Mouse (Mus musculus): ENCODE results near the gene Zbtb21. TPM values are rescaled to one million over a fixed set of nuclear protein-coding genes. Genes with fewer than 3 reads are reported as not detected.
"Not testable (repeated sequence)": the region's sequence is repeated elsewhere in the genome, so short reads cannot be mapped to it uniquely, and the experiment has no call there.

The Zbtb21 gene
- polyA plus RNA-seq, 1 experiment: 20.4 TPM

- no peak for TF ChIP-seq POLR2A (IDR thresholded peaks at IDR 0.05; ENCODE audit: low read depth, low read length)
- TF ChIP-seq CTCF (IDR thresholded peaks at IDR 0.05; ENCODE audit: borderline replicate concordance, insufficient read depth, low read length): no peak
- Histone ChIP-seq H3K4me3 (ENCODE audit: insufficient read depth, low read length) (no peak overlapping the region), H3K27ac (ENCODE audit: insufficient read depth, low read length) (no peak overlapping the region), H3K4me1 (ENCODE audit: control insufficient read depth, insufficient read depth, low read length) (peaks cover 2% of the 10 kb centered on the region; the same call in 1 of the 2 replicates)
These were observed 12.4 kb downstream of the Zbtb21 start for GRCm38 (mm10) chr16:97950061-97950460.

- TF ChIP-seq POLR2A (IDR thresholded peaks at IDR 0.05; ENCODE audit: low read depth, low read length) (no peak), CTCF (IDR thresholded peaks at IDR 0.05; ENCODE audit: borderline replicate concordance, insufficient read depth, low read length) (no peak)
- peaks cover 2% of the 10 kb centered on the region; the same call in 1 of the 2 replicates for H3K4me1 ChIP-seq (ENCODE audit: control insufficient read depth, insufficient read depth, low read length)
- no peak overlapping the region for H3K27ac ChIP-seq (ENCODE audit: insufficient read depth, low read length)
- H3K4me3 ChIP-seq (ENCODE audit: insufficient read depth, low read length): no peak overlapping the region
These were observed 13.6 kb downstream of the Zbtb21 start for GRCm38 (mm10) chr16:97948836-97949235.

- H3K4me1 ChIP-seq (ENCODE audit: control insufficient read depth, insufficient read depth, low read length); H3K4me3 ChIP-seq (ENCODE audit: insufficient read depth, low read length); H3K27ac ChIP-seq (ENCODE audit: insufficient read depth, low read length): not testable (repeated sequence)
These were observed 15.4 kb downstream of the Zbtb21 start for GRCm38 (mm10) chr16:97946993-97947392.

GRCm38 (mm10) chr16:97941844-97942243 lies 20.6 kb downstream of the Zbtb21 start:
- H3K27ac ChIP-seq (ENCODE audit: insufficient read depth, low read length): no peak overlapping the region
- H3K4me3 ChIP-seq (ENCODE audit: insufficient read depth, low read length): no peak overlapping the region
- TF ChIP-seq POLR2A (IDR thresholded peaks at IDR 0.05; ENCODE audit: low read depth, low read length) (no peak), CTCF (IDR thresholded peaks at IDR 0.05; ENCODE audit: borderline replicate concordance, insufficient read depth, low read length) (no peak)
- H3K4me1 ChIP-seq (ENCODE audit: control insufficient read depth, insufficient read depth, low read length): no peaks in the 10 kb centered on the region

GRCm38 (mm10) chr16:97940471-97940973 lies 21.9 kb downstream of the Zbtb21 start:
- TF ChIP-seq POLR2A (IDR thresholded peaks at IDR 0.05; ENCODE audit: low read depth, low read length): no peak
- no peak for TF ChIP-seq CTCF (IDR thresholded peaks at IDR 0.05; ENCODE audit: borderline replicate concordance, insufficient read depth, low read length)
- no peak overlapping the region for H3K27ac ChIP-seq (ENCODE audit: insufficient read depth, low read length)
- H3K4me1 ChIP-seq (ENCODE audit: control insufficient read depth, insufficient read depth, low read length): no peaks in the 10 kb centered on the region
- no peak overlapping the region for H3K4me3 ChIP-seq (ENCODE audit: insufficient read depth, low read length)

- TF ChIP-seq POLR2A (IDR thresholded peaks at IDR 0.05; ENCODE audit: low read depth, low read length): no peak
- no peak for TF ChIP-seq CTCF (IDR thresholded peaks at IDR 0.05; ENCODE audit: borderline replicate concordance, insufficient read depth, low read length)
- H3K27ac ChIP-seq (ENCODE audit: insufficient read depth, low read length): no peak overlapping the region
These were observed 26.6 kb downstream of the Zbtb21 start for GRCm38 (mm10) chr16:97935815-97936214.

GRCm38 (mm10) chr16:97930231-97930630 lies 32.2 kb downstream of the Zbtb21 start:
- Histone ChIP-seq H3K4me1 (ENCODE audit: control insufficient read depth, insufficient read depth, low read length) (no peaks in the 10 kb centered on the region), H3K27ac (ENCODE audit: insufficient read depth, low read length) (no peak overlapping the region), H3K4me3 (ENCODE audit: insufficient read depth, low read length) (no peak overlapping the region)
- TF ChIP-seq CTCF (IDR thresholded peaks at IDR 0.05; ENCODE audit: borderline replicate concordance, insufficient read depth, low read length) (no peak), POLR2A (IDR thresholded peaks at IDR 0.05; ENCODE audit: low read depth, low read length) (no peak)

More at GRCm38 (mm10) chr16:97935815-97936214, 26.6 kb downstream of the Zbtb21 start:
- H3K4me1 ChIP-seq (ENCODE audit: control insufficient read depth, insufficient read depth, low read length): no peaks in the 10 kb centered on the region
- no peak overlapping the region for H3K4me3 ChIP-seq (ENCODE audit: insufficient read depth, low read length)

GRCm38 (mm10) chr16:97929520-97929919 lies 32.9 kb downstream of the Zbtb21 start:
- H3K4me3 ChIP-seq (ENCODE audit: insufficient read depth, low read length): no peak overlapping the region
- TF ChIP-seq POLR2A (IDR thresholded peaks at IDR 0.05; ENCODE audit: low read depth, low read length) (no peak), CTCF (IDR thresholded peaks at IDR 0.05; ENCODE audit: borderline replicate concordance, insufficient read depth, low read length) (no peak)
- no peaks in the 10 kb centered on the region for H3K4me1 ChIP-seq (ENCODE audit: control insufficient read depth, insufficient read depth, low read length)
- H3K27ac ChIP-seq (ENCODE audit: insufficient read depth, low read length): no peak overlapping the region

GRCm38 (mm10) chr16:97927331-97927938 lies 35.0 kb downstream of the Zbtb21 start:
- H3K4me3 ChIP-seq (ENCODE audit: insufficient read depth, low read length): no peak overlapping the region
- no peak for TF ChIP-seq CTCF (IDR thresholded peaks at IDR 0.05; ENCODE audit: borderline replicate concordance, insufficient read depth, low read length)
- no peak for TF ChIP-seq POLR2A (IDR thresholded peaks at IDR 0.05; ENCODE audit: low read depth, low read length)
- no peaks in the 10 kb centered on the region for H3K4me1 ChIP-seq (ENCODE audit: control insufficient read depth, insufficient read depth, low read length)
- no peak overlapping the region for H3K27ac ChIP-seq (ENCODE audit: insufficient read depth, low read length)

GRCm38 (mm10) chr16:97926381-97926780 lies 36.0 kb downstream of the Zbtb21 start:
- no peak for TF ChIP-seq CTCF (IDR thresholded peaks at IDR 0.05; ENCODE audit: borderline replicate concordance, insufficient read depth, low read length)
- no peak for TF ChIP-seq POLR2A (IDR thresholded peaks at IDR 0.05; ENCODE audit: low read depth, low read length)
- Histone ChIP-seq H3K4me3 (ENCODE audit: insufficient read depth, low read length) (no peak overlapping the region), H3K4me1 (ENCODE audit: control insufficient read depth, insufficient read depth, low read length) (no peaks in the 10 kb centered on the region), H3K27ac (ENCODE audit: insufficient read depth, low read length) (no peak overlapping the region)
